Mouse (Mus musculus) left cerebral cortex, adult 9 months (tissue): ENCODE results near the gene Gm5591.
"Not testable (repeated sequence)": the region's sequence is repeated elsewhere in the genome, so short reads cannot be mapped to it uniquely, and the experiment has no call there.

Experiments
- DNase-seq, 2 experiments: peaks; one replicate each; pipeline ENCODE4 v3.0.0; 2022; ENCODE audit warnings: low spot score in 2 of 2

Gene Gm5591

DNA sequence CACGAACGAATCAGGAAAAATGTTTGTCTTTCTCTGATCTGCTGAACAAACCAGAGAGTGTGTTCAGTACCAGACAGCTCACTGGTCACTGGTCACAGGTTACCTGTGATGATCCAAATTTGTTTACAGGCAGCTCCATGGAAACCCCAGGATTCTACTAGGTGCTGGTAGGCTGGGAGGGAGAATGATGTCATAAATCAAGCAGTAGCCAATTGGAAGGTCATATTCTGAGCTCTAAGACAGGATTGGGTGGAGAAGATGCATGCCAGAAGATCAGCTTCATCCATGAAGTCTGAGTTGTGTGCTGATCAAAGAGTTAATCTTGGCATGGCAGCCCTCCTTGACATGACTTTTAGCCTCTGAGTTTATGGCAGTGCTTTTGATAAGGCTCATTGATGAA is at the start of gene Gm5591:
TSS of gene Gm5591 (minus strand) at position 101 of the 400 bp plus-strand sequence.
- DNase-seq: not testable (repeated sequence)

DNA sequence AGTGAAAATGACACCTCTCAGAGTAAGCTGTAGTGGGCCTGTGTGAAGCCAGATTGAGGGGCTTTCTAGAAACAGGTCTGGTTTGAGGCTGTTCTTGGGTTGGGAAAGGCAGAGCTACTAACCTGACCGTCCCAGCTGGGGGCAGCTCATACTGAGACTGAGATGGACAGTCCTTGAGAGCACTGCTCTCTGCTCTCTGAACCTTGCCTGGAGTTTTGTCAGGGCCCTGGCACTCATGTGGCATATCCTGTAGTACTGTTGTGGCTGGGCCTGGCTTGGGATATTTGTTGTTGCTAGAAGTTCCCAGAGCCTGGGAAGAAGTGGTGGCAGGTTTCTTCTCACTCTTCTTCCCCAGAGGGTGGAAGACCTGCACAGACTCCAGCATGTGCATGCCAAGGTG is 39.5 kb downstream of the Gm5591 start:
- not testable (repeated sequence) for DNase-seq
